Mouse (Mus musculus): ENCODE data around the gene Pcyt2. TPM values are rescaled to one million over a fixed set of nuclear protein-coding genes. Genes with fewer than 3 reads are reported as not detected.

The Pcyt2 gene
- total RNA-seq (2014; rRNA removed) (494 and 540 TPM in 2 replicates), polyA plus RNA-seq (2012; rRNA removed) (1,294 and 1,652 TPM in 2 replicates)

DNA sequence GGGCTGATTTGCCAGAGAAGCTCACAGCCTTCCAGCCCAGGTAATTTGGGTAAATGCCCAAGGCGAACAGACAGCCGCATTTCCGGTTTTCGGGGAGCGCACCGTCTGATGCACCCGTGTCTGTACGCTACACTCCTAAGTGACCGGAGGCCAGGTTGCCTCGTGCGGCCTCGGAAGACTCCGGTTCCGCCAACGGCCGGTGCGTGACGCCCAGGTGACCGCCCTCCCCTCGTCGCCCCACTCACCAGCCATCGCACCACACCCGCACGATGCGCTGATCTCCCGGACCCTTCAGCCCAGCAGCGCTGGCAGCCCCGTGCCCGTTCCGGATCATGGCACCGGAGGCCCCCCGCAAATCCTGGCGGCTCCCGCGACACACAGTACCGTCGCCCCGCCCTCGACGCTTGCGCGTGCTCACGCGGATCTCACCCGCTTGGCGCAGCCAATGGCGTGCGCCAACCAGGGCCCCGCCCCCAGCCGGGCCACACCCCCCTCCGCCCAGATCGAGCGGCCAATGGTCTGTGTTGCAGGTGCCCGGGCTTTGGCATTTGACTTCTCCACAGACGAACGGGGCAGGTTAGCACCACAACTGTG is at the start of gene Pcyt2:
Gene Pcyt2 (minus strand): TSS at position 418 of the 594 bp plus-strand sequence.
- WGBS = under 1% methylated on average over 56 of the region's 56 CpGs
- peaks cover 21% of the 10 kb centered on the region for H3K79me2 ChIP-seq (ENCODE audit: control insufficient read depth, insufficient read depth, low read length)
- peak; percentile 86 for DNase-seq (ENCODE audit: extremely low read depth, low read depth, low spot score)
- H3K9ac ChIP-seq (ENCODE audit: low read depth, low read length) = peak within 1 kb of the TSS; percentile 100
- H3K27me3 ChIP-seq (ENCODE audit: control insufficient read depth, insufficient read depth, low read length) = no peaks in the 10 kb centered on the region
- H3K4me3 ChIP-seq (ENCODE audit: insufficient read depth, low read depth, low read length) = peak within 1 kb of the TSS; percentile 99
- no peak for TF ChIP-seq CTCF (IDR thresholded peaks at IDR 0.05; ENCODE audit: low read depth, low read length)
- TF ChIP-seq POLR2A (IDR thresholded peaks at IDR 0.05; ENCODE audit: extremely low read depth, insufficient read depth, low read length) = peak; percentile 97
- peak within 1 kb of the TSS; percentile 100 for H3K27ac ChIP-seq (replicated peaks; ENCODE audit: insufficient read depth, low read depth, low read length)
- H3K4me1 ChIP-seq (ENCODE audit: control insufficient read depth, insufficient read depth, low read length) = peaks cover 24% of the 10 kb centered on the region
- H3K36me3 ChIP-seq (ENCODE audit: control insufficient read depth, insufficient read depth, low read length) = peaks cover 34% of the 10 kb centered on the region

DNA sequence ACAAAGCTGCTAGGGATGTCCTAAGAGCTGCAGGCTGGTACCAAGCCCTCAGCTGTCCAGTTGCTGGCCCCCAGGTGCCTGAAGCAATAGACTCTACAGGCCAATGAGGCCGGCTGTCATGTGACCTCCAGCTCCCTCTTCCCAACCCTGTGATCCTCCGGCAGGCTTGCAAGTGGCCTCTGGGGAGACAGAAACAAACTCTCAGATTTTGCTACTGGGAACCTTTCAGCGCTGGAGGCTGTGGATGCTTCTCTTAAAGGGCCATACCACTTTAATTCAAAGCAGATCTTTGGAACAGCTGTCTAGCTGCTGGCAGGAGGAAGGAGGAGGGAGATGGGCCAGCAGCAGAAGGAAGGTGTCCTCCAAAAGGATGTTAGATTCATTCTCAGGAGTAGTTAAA is 48.9 kb upstream of the Pcyt2 start:
- no peak for DNase-seq (ENCODE audit: extremely low read depth, low read depth, low spot score)
- no peak for TF ChIP-seq CTCF (IDR thresholded peaks at IDR 0.05; ENCODE audit: low read depth, low read length)
- no peak for TF ChIP-seq POLR2A (IDR thresholded peaks at IDR 0.05; ENCODE audit: extremely low read depth, insufficient read depth, low read length)
- WGBS = 60% methylated on average over 3 of the region's 3 CpGs
- no peaks in the 10 kb centered on the region for H3K36me3 ChIP-seq (ENCODE audit: control insufficient read depth, insufficient read depth, low read length)
- no peaks in the 10 kb centered on the region for H3K4me1 ChIP-seq (ENCODE audit: control insufficient read depth, insufficient read depth, low read length)
- no peaks in the 10 kb centered on the region for H3K79me2 ChIP-seq (ENCODE audit: control insufficient read depth, insufficient read depth, low read length)
- no peaks in the 10 kb centered on the region for H3K27me3 ChIP-seq (ENCODE audit: control insufficient read depth, insufficient read depth, low read length)
- H3K4me3 ChIP-seq (ENCODE audit: insufficient read depth, low read depth, low read length) = no peak overlapping the region
- H3K9ac ChIP-seq (ENCODE audit: low read depth, low read length) = no peak overlapping the region
- H3K27ac ChIP-seq (replicated peaks; ENCODE audit: insufficient read depth, low read depth, low read length) = no peak overlapping the region

DNA sequence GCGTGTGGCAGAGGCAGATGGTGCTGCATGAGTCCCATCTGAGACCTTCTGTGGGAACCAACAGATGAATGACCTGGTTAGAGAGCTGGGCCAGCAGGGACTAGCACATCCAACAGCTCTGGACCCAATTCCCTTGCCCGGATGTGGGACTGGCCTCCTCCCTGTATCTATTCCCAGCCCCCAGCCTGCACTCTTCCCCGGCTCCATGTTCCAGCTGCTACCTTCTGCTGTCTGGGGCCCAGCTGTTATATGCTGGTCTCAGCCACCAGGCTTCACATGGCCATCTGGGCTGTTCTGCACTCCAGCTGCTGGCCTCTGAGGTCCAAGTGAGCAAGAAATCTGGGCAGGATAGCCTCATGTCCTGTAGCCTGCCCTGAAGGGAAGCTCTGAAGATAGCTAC is 47.7 kb upstream of the Pcyt2 start:
- no peak overlapping the region for H3K27ac ChIP-seq (replicated peaks; ENCODE audit: insufficient read depth, low read depth, low read length)
- TF ChIP-seq POLR2A (IDR thresholded peaks at IDR 0.05; ENCODE audit: extremely low read depth, insufficient read depth, low read length) (no peak), CTCF (IDR thresholded peaks at IDR 0.05; ENCODE audit: low read depth, low read length) (no peak)
- no peaks in the 10 kb centered on the region for H3K79me2 ChIP-seq (ENCODE audit: control insufficient read depth, insufficient read depth, low read length)
- WGBS = 71% methylated on average over 3 of the region's 3 CpGs
- no peak overlapping the region for H3K9ac ChIP-seq (ENCODE audit: low read depth, low read length)
- H3K27me3 ChIP-seq (ENCODE audit: control insufficient read depth, insufficient read depth, low read length) = no peaks in the 10 kb centered on the region
- 0 out of 2 replicates have a peak, but pooled peaks cover 3% of the 10 kb centered on the region for H3K4me1 ChIP-seq (ENCODE audit: control insufficient read depth, insufficient read depth, low read length)
- no peak overlapping the region for H3K4me3 ChIP-seq (ENCODE audit: insufficient read depth, low read depth, low read length)
- DNase-seq (ENCODE audit: extremely low read depth, low read depth, low spot score) = no peak
- no peaks in the 10 kb centered on the region for H3K36me3 ChIP-seq (ENCODE audit: control insufficient read depth, insufficient read depth, low read length)

DNA sequence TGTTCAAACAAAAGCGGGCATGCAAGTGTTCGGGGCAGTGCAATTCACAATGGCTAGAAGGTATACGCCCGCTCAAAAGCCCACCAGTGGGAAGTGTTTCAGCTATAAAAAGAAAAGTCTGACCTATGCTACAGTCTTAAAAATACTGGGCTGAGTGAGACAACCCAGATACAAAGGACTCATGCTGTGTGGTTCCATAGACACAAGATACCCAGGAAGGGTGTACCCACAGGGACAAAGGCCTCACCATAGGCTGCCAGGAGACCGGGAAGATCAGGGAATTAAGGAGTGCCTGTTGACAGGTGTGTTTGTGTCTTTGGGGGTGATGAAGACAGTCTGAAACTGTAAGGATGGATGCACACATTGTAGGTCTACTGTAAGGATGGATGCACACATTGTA is 46.0 kb upstream of the Pcyt2 start:
- WGBS = 96% methylated on average over 5 of the region's 5 CpGs
- no peak for TF ChIP-seq POLR2A (IDR thresholded peaks at IDR 0.05; ENCODE audit: extremely low read depth, insufficient read depth, low read length)
- TF ChIP-seq CTCF (IDR thresholded peaks at IDR 0.05; ENCODE audit: low read depth, low read length) = no peak
- no peaks in the 10 kb centered on the region for H3K27me3 ChIP-seq (ENCODE audit: control insufficient read depth, insufficient read depth, low read length)
- no peaks in the 10 kb centered on the region for H3K36me3 ChIP-seq (ENCODE audit: control insufficient read depth, insufficient read depth, low read length)
- no peak overlapping the region for H3K27ac ChIP-seq (replicated peaks; ENCODE audit: insufficient read depth, low read depth, low read length)
- no peak for DNase-seq (ENCODE audit: extremely low read depth, low read depth, low spot score)
- H3K79me2 ChIP-seq (ENCODE audit: control insufficient read depth, insufficient read depth, low read length) = no peaks in the 10 kb centered on the region
- no peak overlapping the region for H3K9ac ChIP-seq (ENCODE audit: low read depth, low read length)
- H3K4me3 ChIP-seq (ENCODE audit: insufficient read depth, low read depth, low read length) = no peak overlapping the region
- 0 out of 2 replicates have a peak, but pooled peaks cover 3% of the 10 kb centered on the region for H3K4me1 ChIP-seq (ENCODE audit: control insufficient read depth, insufficient read depth, low read length)

DNA sequence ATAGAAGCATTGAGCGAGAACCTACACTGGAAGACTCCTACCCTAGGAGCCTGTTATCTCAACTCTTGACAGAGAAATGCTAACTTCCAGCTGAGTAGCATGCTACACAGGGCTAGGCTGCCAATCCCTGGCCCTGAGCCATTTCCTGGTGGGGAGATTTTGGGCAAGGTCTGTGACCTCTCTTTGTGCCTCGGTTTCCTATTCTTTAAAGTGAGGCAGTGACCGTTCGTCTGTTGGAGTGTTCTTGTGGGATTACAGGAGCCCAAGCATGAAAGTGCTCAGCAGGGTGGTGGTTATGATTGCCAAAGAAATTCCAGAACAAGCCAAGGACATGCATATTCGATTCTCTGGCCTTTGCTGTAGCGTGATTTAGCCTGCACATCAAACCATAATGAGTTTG is 45.0 kb upstream of the Pcyt2 start:
- Histone ChIP-seq H3K4me1 (ENCODE audit: control insufficient read depth, insufficient read depth, low read length) (0 out of 2 replicates have a peak, but pooled peaks cover 3% of the 10 kb centered on the region), H3K27me3 (ENCODE audit: control insufficient read depth, insufficient read depth, low read length) (no peaks in the 10 kb centered on the region), H3K79me2 (ENCODE audit: control insufficient read depth, insufficient read depth, low read length) (no peaks in the 10 kb centered on the region), H3K4me3 (ENCODE audit: insufficient read depth, low read depth, low read length) (no peak overlapping the region), H3K36me3 (ENCODE audit: control insufficient read depth, insufficient read depth, low read length) (no peaks in the 10 kb centered on the region), H3K9ac (ENCODE audit: low read depth, low read length) (no peak overlapping the region), H3K27ac (replicated peaks; ENCODE audit: insufficient read depth, low read depth, low read length) (no peak overlapping the region)
- WGBS = 76% methylated on average over 6 of the region's 6 CpGs
- TF ChIP-seq CTCF (IDR thresholded peaks at IDR 0.05; ENCODE audit: low read depth, low read length) (no peak), POLR2A (IDR thresholded peaks at IDR 0.05; ENCODE audit: extremely low read depth, insufficient read depth, low read length) (no peak)
- no peak for DNase-seq (ENCODE audit: extremely low read depth, low read depth, low spot score)

DNA sequence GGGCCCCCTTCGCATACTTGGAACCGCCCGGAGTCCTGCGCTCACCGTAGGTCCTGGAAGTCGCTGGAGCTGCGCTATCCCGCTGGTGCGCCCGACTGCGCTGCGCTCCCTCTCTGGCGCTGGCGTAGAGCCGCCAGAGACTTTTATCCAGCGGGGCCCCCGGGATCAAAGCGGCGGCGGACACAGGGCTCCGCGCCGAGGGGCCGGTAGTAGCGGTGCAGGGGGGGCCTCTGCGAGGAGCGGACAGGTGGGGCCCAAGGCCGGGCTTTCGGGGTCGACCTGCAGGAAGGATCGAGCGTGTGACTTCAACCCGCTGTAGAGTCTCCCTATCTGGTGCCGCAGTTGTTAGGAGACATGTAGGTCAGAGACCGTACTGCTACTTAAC is 43.3 kb upstream of the Pcyt2 start, which contains the start of gene Notum:
Gene Notum (minus strand): TSS at position 100 of the 385 bp plus-strand sequence.
- WGBS = 2% methylated on average over 35 of the region's 35 CpGs
- peak; percentile 35 for DNase-seq (ENCODE audit: extremely low read depth, low read depth, low spot score)
- TF ChIP-seq CTCF (IDR thresholded peaks at IDR 0.05; ENCODE audit: low read depth, low read length) (no peak), POLR2A (IDR thresholded peaks at IDR 0.05; ENCODE audit: extremely low read depth, insufficient read depth, low read length) (no peak)
- H3K27ac ChIP-seq (replicated peaks; ENCODE audit: insufficient read depth, low read depth, low read length) = peak within 1 kb of the TSS; percentile 64
- peak within 1 kb of the TSS; percentile 86 for H3K9ac ChIP-seq (ENCODE audit: low read depth, low read length)
- no peaks in the 10 kb centered on the region for H3K36me3 ChIP-seq (ENCODE audit: control insufficient read depth, insufficient read depth, low read length)
- no peaks in the 10 kb centered on the region for H3K79me2 ChIP-seq (ENCODE audit: control insufficient read depth, insufficient read depth, low read length)
- H3K4me3 ChIP-seq (ENCODE audit: insufficient read depth, low read depth, low read length) = peak within 1 kb of the TSS; percentile 59
- H3K4me1 ChIP-seq (ENCODE audit: control insufficient read depth, insufficient read depth, low read length) = 0 out of 2 replicates have a peak, but pooled peaks cover 3% of the 10 kb centered on the region
- no peaks in the 10 kb centered on the region for H3K27me3 ChIP-seq (ENCODE audit: control insufficient read depth, insufficient read depth, low read length)
